Mouse (Mus musculus): ENCODE measurements at regions not wholly inside any gene's neighbourhood (a gene's known extent, or its start where the extent isn't known, plus 50 kb on each side); places are given as distances from the start of the nearest gene placed in this dataset.

DNA sequence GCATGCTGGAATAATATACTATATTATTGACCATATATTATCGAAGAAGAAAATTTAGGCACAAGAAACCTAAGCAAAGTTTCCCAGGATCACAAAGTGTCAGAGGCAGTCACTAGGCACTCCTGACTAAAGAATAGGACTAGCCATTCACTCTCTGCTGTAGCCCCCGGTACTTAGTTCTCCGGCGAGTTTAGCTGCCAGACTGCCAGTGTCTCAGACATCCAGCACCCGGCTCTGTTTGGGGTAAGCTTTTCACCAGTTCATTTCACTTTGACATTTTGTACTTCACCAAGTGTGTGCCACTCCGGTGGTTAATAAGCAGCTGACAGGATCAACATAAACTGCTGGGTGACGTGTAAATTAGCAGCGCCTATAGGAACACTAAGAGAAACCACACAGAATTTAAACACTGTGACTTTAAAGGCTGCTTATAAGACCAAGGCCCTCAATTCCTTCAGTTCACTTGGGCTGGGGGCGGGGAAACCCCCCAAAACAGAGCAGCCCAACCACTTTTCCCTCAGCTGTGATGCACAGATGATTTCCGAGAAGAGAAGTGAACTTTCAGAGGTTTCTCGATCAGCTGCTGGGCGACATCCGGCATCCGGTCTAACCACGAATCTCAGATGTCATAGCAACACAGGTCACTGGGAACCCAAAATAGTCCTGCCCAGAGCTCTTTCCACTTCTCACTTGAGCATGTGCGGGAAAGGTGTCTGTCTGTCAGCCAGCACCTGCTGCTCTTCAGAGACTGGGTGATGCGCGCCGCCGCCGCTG lies 234.3 kb downstream of the Gm5426 start:
- TF ChIP-seq CTCF (IDR thresholded peaks at IDR 0.05; ENCODE audit: borderline replicate concordance, extremely low read depth, insufficient read depth, insufficient read length) (no peak), POLR2A (IDR thresholded peaks at IDR 0.05; ENCODE audit: borderline replicate concordance, extremely low read depth, insufficient read depth, insufficient read length, poor library complexity, severe bottlenecking) (no peak)
